Mouse (Mus musculus) cerebellum, adult 9-11 months (tissue): Measurements from ENCODE around the gene Pex26.

ENCODE experiments used
- DNase-seq: peaks from one replicate; pipeline ENCODE4 v3.0.0; 2022

Gene Pex26

DNA sequence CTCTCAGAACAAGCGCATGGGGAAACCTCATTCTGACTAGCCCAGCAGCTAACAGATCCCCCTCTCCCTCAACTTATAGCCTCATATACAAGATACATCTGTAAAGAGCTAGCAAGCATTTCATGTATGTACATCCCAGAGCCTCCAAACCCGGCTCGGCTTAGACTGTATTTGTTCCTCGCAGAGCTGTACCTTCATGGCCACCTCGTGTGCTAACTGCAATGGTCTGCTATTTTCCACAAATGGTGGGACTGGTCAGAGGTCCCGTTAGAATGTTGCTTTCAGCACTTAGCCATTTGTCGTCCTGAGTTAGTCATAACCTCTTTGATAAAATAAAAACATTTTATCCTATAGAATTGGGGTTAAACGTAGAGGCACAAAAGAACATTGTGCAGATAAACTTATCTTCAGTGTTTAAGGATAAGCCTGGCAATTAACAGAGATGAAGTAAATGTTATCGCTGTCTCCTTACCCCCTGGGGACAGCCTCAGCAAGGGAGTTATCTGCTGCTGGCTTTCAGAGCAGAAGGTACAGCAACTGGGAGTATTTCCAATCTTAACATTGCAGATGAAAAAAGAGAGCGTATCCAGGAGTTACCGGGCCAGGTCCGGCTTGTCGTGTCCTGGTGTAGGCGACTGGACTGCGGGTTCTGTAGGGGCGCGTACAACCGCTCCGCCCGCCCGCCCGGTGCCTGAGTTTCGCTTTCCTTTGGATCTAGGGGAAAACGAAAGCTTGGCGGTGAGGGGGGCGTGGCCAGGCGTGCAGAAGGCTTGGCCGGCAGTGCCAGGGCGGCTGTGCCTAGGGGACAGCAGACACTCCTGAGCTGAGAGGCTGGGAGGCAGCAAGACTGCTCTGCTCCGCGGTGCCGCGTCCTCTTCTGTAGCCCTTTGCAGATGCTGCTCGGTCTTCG, 61.9 kb downstream of the Pex26 start, which contains the start of gene Usp18:
Usp18 (plus strand) TSS at position 780 of the 910 bp plus-strand sequence.
- peak; percentile 50 for DNase-seq

DNA sequence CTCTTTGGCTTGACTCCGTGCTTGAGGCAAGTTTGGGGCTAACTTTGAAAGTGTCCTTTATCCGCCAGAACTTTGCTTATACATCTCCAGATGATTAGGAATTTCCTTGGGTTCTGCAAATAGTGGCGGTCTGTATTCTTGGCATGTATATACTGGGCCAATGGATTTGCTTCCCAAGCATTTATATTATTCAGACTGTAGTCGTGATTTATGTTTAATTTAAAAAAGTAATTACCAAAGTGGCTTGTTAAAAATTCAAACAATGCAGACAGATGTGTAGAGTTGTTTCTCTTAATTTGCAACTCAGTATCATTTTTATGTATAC, 62.5 kb downstream of the Pex26 start:
- no peak for DNase-seq
